Mouse (Mus musculus): ENCODE measurements around the gene Qrich2. TPM values are rescaled to one million over a fixed set of nuclear protein-coding genes. Genes with fewer than 3 reads are reported as not detected.
"Not testable (repeated sequence)": the region's sequence is repeated elsewhere in the genome, so short reads cannot be mapped to it uniquely, and the experiment has no call there.

The Qrich2 gene
- polyA plus RNA-seq, 1 experiment from 2014 or later: not detected

- 62% methylated on average over 3 of the region's 3 CpGs for WGBS (ENCODE audit: insufficient replicate concordance)
- not testable (repeated sequence) for H3K9me3 ChIP-seq (replicated peaks; ENCODE audit: control insufficient read depth, low read length)
These were observed 2.3 kb upstream of the Qrich2 start for GRCm38 (mm10) chr11:116468338-116468737.

GRCm38 (mm10) chr11:116463833-116464232, 2.2 kb downstream of the Qrich2 start:
- Histone ChIP-seq H3K9me3 (replicated peaks; ENCODE audit: control insufficient read depth, low read length) (no peaks in the 10 kb centered on the region), H3K36me3 (ENCODE audit: control insufficient read depth, insufficient read depth) (no peaks in the 10 kb centered on the region), H3K27ac (ENCODE audit: low read length) (no peak overlapping the region), H3K4me3 (ENCODE audit: low read depth, low read length) (no peak overlapping the region), H3K4me1 (ENCODE audit: control insufficient read depth, low read depth, low read length) (peaks cover 2% of the 10 kb centered on the region), H3K9ac (ENCODE audit: low read depth, low read length) (no peak overlapping the region), H3K27me3 (ENCODE audit: control insufficient read depth, insufficient read depth, low read depth, low read length) (no peaks in the 10 kb centered on the region), H3K4me2 (ENCODE audit: low read depth, low read length) (no peak overlapping the region)
- peak; percentile 62 for ATAC-seq (ENCODE audit: low read depth)
- 5% methylated on average over 2 of the region's 2 CpGs for WGBS (ENCODE audit: insufficient replicate concordance)

More at GRCm38 (mm10) chr11:116468338-116468737, 2.3 kb upstream of the Qrich2 start:
- ATAC-seq (ENCODE audit: low read depth); H3K27ac ChIP-seq (ENCODE audit: low read length); H3K27me3 ChIP-seq (ENCODE audit: control insufficient read depth, insufficient read depth, low read depth, low read length); H3K36me3 ChIP-seq (ENCODE audit: control insufficient read depth, insufficient read depth); H3K4me1 ChIP-seq (ENCODE audit: control insufficient read depth, low read depth, low read length); H3K9ac ChIP-seq (ENCODE audit: low read depth, low read length); H3K4me3 ChIP-seq (ENCODE audit: low read depth, low read length); H3K4me2 ChIP-seq (ENCODE audit: low read depth, low read length): not testable (repeated sequence)

GRCm38 (mm10) chr11:116463338-116463737, 2.7 kb downstream of the Qrich2 start:
- Histone ChIP-seq H3K4me3 (ENCODE audit: low read depth, low read length) (no peak overlapping the region), H3K4me2 (ENCODE audit: low read depth, low read length) (no peak overlapping the region), H3K27ac (ENCODE audit: low read length) (no peak overlapping the region), H3K9me3 (replicated peaks; ENCODE audit: control insufficient read depth, low read length) (no peaks in the 10 kb centered on the region), H3K4me1 (ENCODE audit: control insufficient read depth, low read depth, low read length) (peaks cover 2% of the 10 kb centered on the region), H3K36me3 (ENCODE audit: control insufficient read depth, insufficient read depth) (no peaks in the 10 kb centered on the region), H3K27me3 (ENCODE audit: control insufficient read depth, insufficient read depth, low read depth, low read length) (no peaks in the 10 kb centered on the region), H3K9ac (ENCODE audit: low read depth, low read length) (no peak overlapping the region)
- WGBS (ENCODE audit: insufficient replicate concordance): 58% methylated on average over 5 of the region's 5 CpGs
- no peak for ATAC-seq (ENCODE audit: low read depth)

GRCm38 (mm10) chr11:116459786-116460185, 6.3 kb downstream of the Qrich2 start:
- Histone ChIP-seq H3K27me3 (ENCODE audit: control insufficient read depth, insufficient read depth, low read depth, low read length) (no peaks in the 10 kb centered on the region), H3K4me1 (ENCODE audit: control insufficient read depth, low read depth, low read length) (peaks cover 2% of the 10 kb centered on the region), H3K4me2 (ENCODE audit: low read depth, low read length) (no peak overlapping the region), H3K36me3 (ENCODE audit: control insufficient read depth, insufficient read depth) (no peaks in the 10 kb centered on the region), H3K4me3 (ENCODE audit: low read depth, low read length) (no peak overlapping the region), H3K27ac (ENCODE audit: low read length) (no peak overlapping the region), H3K9me3 (replicated peaks; ENCODE audit: control insufficient read depth, low read length) (no peaks in the 10 kb centered on the region), H3K9ac (ENCODE audit: low read depth, low read length) (no peak overlapping the region)
- WGBS (ENCODE audit: insufficient replicate concordance): 58% methylated on average over 4 of the region's 4 CpGs
- ATAC-seq (ENCODE audit: low read depth): no peak

- Histone ChIP-seq H3K9me3 (replicated peaks; ENCODE audit: control insufficient read depth, low read length) (no peaks in the 10 kb centered on the region), H3K27ac (ENCODE audit: low read length) (no peak overlapping the region), H3K36me3 (ENCODE audit: control insufficient read depth, insufficient read depth) (no peaks in the 10 kb centered on the region), H3K9ac (ENCODE audit: low read depth, low read length) (no peak overlapping the region), H3K4me2 (ENCODE audit: low read depth, low read length) (no peak overlapping the region), H3K4me3 (ENCODE audit: low read depth, low read length) (no peak overlapping the region), H3K4me1 (ENCODE audit: control insufficient read depth, low read depth, low read length) (no peaks in the 10 kb centered on the region), H3K27me3 (ENCODE audit: control insufficient read depth, insufficient read depth, low read depth, low read length) (no peaks in the 10 kb centered on the region)
- 60% methylated on average over 8 of the region's 8 CpGs for WGBS (ENCODE audit: insufficient replicate concordance)
- no peak for ATAC-seq (ENCODE audit: low read depth)
These were observed 9.8 kb downstream of the Qrich2 start for GRCm38 (mm10) chr11:116456234-116456633.

GRCm38 (mm10) chr11:116453889-116454288, 12.2 kb downstream of the Qrich2 start:
- Histone ChIP-seq H3K27me3 (ENCODE audit: control insufficient read depth, insufficient read depth, low read depth, low read length) (no peaks in the 10 kb centered on the region), H3K4me3 (ENCODE audit: low read depth, low read length) (no peak overlapping the region), H3K4me1 (ENCODE audit: control insufficient read depth, low read depth, low read length) (no peaks in the 10 kb centered on the region), H3K36me3 (ENCODE audit: control insufficient read depth, insufficient read depth) (no peaks in the 10 kb centered on the region), H3K9me3 (replicated peaks; ENCODE audit: control insufficient read depth, low read length) (no peaks in the 10 kb centered on the region), H3K9ac (ENCODE audit: low read depth, low read length) (no peak overlapping the region), H3K4me2 (ENCODE audit: low read depth, low read length) (no peak overlapping the region), H3K27ac (ENCODE audit: low read length) (no peak overlapping the region)
- no peak for ATAC-seq (ENCODE audit: low read depth)
- WGBS (ENCODE audit: insufficient replicate concordance): 83% methylated on average over 10 of the region's 10 CpGs

- no peak for ATAC-seq (ENCODE audit: low read depth)
- 80% methylated on average over 3 of the region's 3 CpGs for WGBS (ENCODE audit: insufficient replicate concordance)
These were observed 16.7 kb downstream of the Qrich2 start for GRCm38 (mm10) chr11:116449341-116449740.

GRCm38 (mm10) chr11:116447822-116448221, 18.2 kb downstream of the Qrich2 start:
- Histone ChIP-seq H3K27me3 (ENCODE audit: control insufficient read depth, insufficient read depth, low read depth, low read length) (peaks cover 8% of the 10 kb centered on the region), H3K9ac (ENCODE audit: low read depth, low read length) (no peak overlapping the region), H3K36me3 (ENCODE audit: control insufficient read depth, insufficient read depth) (no peaks in the 10 kb centered on the region), H3K4me1 (ENCODE audit: control insufficient read depth, low read depth, low read length) (no peaks in the 10 kb centered on the region), H3K4me3 (ENCODE audit: low read depth, low read length) (no peak overlapping the region), H3K27ac (ENCODE audit: low read length) (no peak overlapping the region), H3K9me3 (replicated peaks; ENCODE audit: control insufficient read depth, low read length) (no peaks in the 10 kb centered on the region), H3K4me2 (ENCODE audit: low read depth, low read length) (no peak overlapping the region)
- 46% methylated on average over 5 of the region's 5 CpGs for WGBS (ENCODE audit: insufficient replicate concordance)
- no peak for ATAC-seq (ENCODE audit: low read depth)

More at GRCm38 (mm10) chr11:116449341-116449740, 16.7 kb downstream of the Qrich2 start:
- Histone ChIP-seq H3K4me1 (ENCODE audit: control insufficient read depth, low read depth, low read length) (no peaks in the 10 kb centered on the region), H3K27ac (ENCODE audit: low read length) (no peak overlapping the region), H3K9ac (ENCODE audit: low read depth, low read length) (no peak overlapping the region), H3K4me3 (ENCODE audit: low read depth, low read length) (no peak overlapping the region), H3K36me3 (ENCODE audit: control insufficient read depth, insufficient read depth) (no peaks in the 10 kb centered on the region), H3K27me3 (ENCODE audit: control insufficient read depth, insufficient read depth, low read depth, low read length) (peaks cover 8% of the 10 kb centered on the region), H3K9me3 (replicated peaks; ENCODE audit: control insufficient read depth, low read length) (no peaks in the 10 kb centered on the region), H3K4me2 (ENCODE audit: low read depth, low read length) (no peak overlapping the region)

- no peaks in the 10 kb centered on the region for H3K4me1 ChIP-seq (ENCODE audit: control insufficient read depth, low read depth, low read length)
- no peak overlapping the region for H3K27ac ChIP-seq (ENCODE audit: low read length)
- peaks cover 8% of the 10 kb centered on the region for H3K27me3 ChIP-seq (ENCODE audit: control insufficient read depth, insufficient read depth, low read depth, low read length)
- 0 out of 2 replicates have a peak, but pooled peaks have one; percentile 10 for ATAC-seq (ENCODE audit: low read depth)
- H3K9ac ChIP-seq (ENCODE audit: low read depth, low read length): no peak overlapping the region
- WGBS (ENCODE audit: insufficient replicate concordance): 13% methylated on average over 19 of the region's 19 CpGs
- no peak overlapping the region for H3K4me2 ChIP-seq (ENCODE audit: low read depth, low read length)
- no peaks in the 10 kb centered on the region for H3K36me3 ChIP-seq (ENCODE audit: control insufficient read depth, insufficient read depth)
- H3K9me3 ChIP-seq (replicated peaks; ENCODE audit: control insufficient read depth, low read length): no peaks in the 10 kb centered on the region
- H3K4me3 ChIP-seq (ENCODE audit: low read depth, low read length): no peak overlapping the region
These were observed 19.6 kb downstream of the Qrich2 start for GRCm38 (mm10) chr11:116446308-116446887.
